Mouse (Mus musculus): ENCODE data around the gene Rbpms2.
A peak's percentile ranks its signal among the peaks of the same experiment; 100 is the strongest.
"Not testable (repeated sequence)": the region's sequence is repeated elsewhere in the genome, so short reads cannot be mapped to it uniquely, and the experiment has no call there.

The Rbpms2 gene

DNA sequence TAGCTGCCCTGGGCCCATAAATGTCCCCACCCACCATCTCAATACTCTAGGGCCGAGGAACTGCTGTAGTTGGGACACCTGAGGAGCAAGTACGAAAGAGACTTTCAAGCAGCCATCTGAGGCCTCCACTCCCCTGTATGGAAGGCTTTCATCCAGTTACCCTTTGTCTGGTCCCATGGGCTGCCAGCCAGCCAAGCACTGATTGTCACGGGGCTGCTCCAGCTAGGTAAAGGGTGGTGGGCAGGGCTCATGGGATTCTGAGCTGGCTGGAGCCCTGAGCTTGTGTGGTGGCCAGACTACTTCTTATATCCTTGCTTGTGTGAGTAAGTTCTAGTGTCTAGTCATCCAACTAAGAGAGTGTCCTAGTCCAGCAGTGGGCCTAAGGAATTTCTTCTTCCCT lies 27.8 kb downstream of the Rbpms2 start:
- DNase-seq (ENCODE audit: low spot score) = peak; percentile 58

DNA sequence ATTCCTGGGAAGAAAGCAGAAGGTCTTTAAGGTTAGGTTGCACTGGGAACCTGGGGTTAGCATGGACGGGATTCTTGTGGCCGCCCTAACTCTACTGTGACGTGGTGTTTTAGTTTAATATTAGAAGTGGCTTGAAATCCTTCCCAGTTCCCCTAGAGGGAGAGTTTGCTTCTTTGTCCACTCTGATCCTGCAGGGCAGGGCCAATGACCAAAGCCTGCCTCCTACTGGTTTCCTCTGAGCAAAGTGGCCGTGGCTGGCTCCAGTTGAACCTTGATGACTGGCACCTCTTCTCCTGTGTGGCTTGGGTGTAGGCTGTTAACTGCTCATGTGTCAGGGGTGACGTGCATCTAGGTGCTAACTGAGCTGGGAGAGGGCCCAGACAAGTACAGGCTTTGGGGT lies 31.6 kb downstream of the Rbpms2 start:
- peak; percentile 52 for DNase-seq (ENCODE audit: low spot score)

DNA sequence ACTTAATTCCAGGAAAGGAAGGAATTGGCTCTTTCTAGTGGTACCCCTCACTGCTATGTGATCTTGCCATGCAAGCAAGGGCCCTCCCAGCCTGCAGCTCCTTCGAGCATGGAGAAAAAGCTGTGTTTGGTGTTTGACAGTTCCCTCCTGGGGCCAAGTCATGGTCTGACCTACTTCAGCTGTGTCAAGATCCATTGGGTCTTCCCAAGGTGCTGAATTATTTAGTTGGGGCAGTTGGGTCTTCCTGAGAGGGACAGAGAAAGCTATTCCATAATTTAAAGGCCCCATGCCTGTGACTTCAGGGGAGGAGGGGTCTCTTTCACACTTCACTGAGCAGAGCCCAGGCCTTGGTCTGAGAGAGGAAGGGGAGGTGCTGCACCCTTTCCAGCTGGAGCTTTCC lies 32.0 kb downstream of the Rbpms2 start:
- no peak for DNase-seq (ENCODE audit: low spot score)

DNA sequence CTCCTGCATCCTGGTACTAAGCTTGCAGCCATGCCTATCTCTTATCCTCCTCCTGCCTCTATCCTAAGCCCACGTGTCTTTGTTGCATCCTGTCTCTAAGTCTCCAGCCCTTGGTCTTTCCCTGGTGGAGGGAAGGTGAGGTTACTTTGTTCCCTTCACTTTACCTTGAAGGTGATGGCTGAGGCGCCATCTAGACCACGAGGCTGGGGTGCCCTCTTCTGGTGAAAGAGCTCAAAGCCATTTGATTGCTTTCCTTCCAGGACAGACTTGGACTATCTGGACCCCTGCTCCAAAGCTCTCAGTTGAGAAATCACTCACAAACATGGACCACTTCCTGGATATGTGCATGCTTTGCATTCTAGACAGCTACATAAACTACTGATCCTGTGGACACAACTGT lies 34.7 kb downstream of the Rbpms2 start:
- peak; percentile 54 for DNase-seq (ENCODE audit: low spot score)

DNA sequence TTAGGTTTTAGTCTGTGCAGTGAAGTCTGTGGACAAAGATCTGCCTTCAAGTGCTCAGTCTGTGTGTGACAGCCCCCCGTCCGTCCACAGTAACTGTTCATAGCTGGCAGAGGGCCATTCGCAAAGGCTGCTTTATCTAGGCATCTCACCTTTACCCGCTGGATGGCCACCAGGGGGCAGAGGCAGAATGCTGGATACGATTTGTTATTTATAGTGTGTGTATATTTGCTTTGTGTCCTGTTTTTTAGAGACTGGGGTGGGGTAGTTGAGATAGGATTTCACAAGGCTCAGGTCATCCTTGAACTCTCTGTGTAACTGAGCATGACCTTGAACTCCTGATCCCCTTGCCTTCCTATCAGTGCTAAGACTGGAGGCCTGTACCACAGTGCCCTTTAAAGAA lies 36.6 kb downstream of the Rbpms2 start:
- peak; percentile 75 for DNase-seq (ENCODE audit: low spot score)

DNA sequence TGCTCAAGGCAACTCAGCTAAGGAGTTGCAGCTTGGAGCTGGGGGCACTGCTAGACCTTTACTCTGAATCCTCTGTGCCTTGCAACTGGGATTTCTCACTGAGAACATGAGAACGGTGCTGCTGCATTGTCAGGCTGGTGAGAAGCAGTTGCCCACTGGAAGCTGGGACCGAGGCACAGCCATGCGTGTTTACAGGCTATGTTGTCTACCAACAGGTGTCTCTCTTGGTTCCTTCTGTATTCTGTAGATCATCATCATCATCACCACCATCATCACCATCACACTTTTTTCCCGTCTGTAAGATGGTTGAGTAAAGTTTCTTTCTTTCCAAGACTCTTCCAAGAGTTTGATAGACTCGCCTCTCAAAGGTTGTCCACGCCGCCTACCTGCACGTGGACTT lies 38.3 kb downstream of the Rbpms2 start, which contains the start of gene Oaz2:
Oaz2 (plus strand) TSS at position 301 of the 400 bp plus-strand sequence.
- no peak for DNase-seq (ENCODE audit: low spot score)

DNA sequence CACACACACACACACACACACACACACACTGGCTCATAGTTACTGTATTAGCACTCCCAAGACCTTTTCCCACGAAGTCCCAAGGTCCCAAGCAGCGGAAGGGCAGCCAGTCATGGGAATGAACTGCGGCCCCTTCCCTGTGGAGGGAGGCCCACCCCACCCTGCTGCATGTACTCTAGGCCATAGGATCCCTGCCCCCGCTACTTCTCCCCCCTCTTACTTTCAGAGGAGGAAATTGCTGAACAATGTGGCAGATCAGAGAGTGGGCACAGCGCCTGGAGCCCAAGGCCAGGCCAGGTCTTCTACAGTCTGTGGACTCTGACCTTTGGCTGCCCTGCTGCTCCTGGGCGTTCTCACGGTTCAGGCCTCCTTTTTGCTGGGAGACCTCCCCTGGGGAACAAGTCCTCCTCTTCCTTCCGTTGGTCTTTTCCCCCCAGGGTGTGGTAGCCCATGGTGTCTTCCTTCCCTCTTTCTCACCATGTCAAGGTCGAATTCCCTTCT lies 42.0 kb downstream of the Rbpms2 start:
- no peak for DNase-seq (ENCODE audit: low spot score)

DNA sequence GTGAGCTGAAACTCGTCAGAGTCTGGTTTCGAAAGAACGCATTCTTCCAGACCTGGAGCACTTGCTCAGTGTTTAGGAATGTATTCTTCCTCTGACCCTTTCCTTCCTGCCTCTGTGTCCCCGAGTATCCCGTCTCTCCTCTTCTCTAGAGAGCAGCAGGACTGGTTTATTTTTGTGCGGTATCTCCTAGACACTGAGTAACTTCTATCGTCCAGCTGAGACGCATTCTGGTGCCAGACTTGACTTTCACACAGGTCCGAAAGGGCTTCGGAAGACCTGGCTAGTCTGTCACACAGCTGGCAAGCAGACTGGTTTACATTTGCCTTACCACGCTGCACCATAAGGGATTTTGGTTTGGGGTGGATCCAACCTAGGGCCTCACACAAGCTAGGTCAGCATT lies 43.5 kb downstream of the Rbpms2 start:
- peak; percentile 60 for DNase-seq (ENCODE audit: low spot score)

DNA sequence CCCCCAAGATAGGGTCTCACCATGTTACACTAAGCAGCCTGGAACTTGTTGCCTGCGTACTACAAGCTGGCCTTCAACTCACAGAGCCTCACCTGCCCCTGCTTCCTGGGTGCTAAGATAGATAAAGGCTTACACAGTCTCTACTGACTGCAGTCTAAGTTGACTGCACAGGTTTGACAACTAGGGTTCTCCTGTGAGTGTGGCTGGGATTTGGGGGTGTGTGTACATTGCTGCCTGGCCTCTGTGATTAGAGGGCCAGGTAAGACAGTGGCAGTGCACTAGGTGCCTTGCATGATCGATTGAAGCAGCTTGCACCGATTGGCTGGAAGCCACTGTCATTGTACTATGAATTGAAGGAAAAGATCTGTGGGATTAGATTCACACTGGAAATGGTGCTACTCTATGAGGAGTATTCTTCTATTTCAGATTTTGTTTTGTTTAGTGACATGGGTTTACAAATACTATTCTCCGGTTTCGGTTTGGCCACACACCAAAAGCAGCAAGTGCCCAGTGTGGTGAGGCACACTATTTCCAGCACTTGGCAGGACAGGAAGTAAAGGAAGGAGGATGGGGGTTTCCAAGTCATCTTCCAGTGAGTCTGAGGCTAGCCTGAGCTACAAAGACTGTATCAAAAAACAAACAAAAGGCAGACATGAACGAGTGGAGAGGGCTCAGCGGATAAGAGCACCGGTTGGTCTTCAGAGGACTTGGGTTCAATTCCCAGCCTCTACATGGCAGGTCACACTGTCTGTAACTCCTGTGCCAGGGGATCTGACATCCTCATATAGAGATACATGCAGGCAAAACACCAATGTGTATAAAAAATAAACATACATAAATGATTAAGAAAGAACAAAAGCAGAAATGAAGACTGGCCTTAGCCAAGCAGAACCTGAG lies 46.3 kb downstream of the Rbpms2 start:
- DNase-seq (ENCODE audit: low spot score) = peak; percentile 76

DNA sequence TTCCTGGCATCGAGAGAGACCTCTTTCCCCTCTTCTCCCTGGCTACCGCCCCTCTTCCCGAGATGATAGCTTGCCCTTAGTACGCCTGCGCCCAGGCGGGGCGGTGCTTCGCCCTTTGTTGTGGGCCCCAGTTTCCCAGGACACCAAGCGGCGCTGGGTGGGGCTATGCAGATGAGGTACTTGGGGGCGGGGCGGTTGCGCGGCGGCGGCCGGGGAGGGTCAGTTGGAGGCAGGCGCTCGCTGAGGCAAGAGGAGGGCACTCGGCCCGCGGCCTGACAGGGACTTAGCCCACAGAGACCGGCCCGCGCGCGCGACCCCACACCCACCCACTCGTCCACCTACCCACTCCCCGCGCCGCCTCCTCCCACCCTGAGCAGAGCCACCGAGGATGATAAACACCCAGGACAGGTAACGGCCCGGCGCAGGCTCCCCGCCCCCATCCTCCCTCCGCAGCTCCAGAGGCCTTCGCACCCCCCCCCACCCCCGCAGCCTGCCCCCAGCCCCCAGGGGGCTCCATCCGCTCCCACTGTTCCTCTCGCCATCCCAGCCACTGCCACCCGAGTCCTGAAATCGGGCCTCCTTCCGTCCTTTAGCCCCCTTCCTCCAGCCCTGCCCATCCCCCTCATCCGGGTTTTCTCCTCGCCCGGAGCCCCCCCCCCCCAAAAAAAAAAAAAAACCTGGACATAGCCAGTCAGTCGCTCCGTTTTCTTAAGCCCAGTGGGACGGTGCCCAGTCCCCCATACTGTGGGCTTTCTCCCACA lies 47.1 kb downstream of the Rbpms2 start:
- DNase-seq (ENCODE audit: low spot score) = peak; percentile 93

DNA sequence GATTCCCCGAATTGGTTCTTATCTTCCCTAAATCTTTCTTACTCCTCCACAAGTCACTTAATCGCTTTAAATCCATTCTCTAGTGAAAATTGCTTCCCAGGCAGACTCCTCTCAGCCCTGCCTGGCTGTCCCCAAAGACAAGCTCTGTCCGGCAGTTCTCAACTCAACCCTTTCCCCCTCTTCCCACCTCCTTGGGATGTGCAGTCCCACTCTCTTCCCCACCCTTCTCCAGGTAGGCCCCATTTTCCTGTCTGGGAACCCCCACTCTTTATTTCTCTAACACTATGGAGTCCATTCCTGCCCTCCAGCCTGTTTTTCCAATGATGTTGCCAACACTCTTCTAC lies 47.6 kb downstream of the Rbpms2 start:
- no peak for DNase-seq (ENCODE audit: low spot score)

DNA sequence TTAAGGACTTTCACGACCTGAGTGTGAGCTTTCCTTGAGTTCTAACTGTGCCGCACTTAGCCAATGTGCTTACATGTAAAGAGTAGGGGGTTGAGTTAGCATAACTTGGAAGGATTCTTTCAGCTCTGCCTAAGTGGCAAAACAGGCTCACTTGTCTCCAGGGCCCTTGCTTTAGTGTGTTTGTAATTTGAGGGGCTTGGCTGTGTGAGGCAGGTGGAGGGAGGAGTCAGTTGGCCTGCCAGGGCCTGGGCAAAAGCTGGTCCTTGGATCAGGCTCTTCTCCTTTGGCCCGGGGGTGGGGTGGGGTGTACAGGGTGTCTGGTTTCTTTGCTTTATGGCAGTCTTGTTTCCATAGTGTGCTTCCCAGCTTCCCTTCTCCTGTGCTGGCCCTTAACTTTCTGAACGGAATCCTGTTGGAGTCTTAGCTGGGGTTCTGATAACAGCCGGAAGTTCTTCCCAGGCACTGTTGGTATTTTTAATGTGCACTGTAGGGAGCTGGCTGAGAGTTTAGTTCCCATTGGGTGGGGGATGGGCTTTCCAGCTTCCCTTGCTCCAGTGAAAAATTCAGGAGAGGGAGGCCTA lies 49.8 kb downstream of the Rbpms2 start:
- DNase-seq (ENCODE audit: low spot score) = peak; percentile 61

DNA sequence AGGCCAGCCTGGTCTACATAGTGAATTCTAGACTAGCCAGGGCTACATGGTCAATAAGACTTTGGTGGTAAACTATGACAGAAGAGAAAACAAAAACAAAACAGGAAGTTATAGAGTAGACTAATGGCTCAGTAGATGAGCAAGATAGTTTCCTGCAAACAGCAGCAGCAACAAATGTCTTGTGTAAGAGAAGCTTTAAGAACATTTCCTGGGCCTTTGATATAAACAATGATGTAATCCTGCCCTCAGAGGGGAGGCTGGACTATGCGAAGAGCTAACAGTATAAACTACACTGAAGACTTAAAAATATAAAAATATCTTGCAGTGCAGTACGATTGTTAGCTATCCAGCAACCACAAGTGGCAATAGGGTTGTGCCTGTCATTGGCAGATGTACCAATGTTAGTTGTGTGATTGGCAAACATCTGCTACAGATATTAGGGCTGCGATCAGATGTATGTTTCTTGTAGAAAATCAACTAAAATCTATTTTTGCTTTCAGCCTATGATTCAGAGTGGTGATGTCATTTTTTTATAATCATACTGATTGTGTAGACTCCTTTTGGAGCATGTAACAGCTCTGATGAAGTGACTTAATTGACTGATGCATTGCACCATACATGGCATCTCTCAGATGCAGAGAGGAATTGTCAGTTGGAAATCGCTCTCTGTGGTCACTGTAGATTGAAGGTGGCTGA lies 51.6 kb downstream of the Rbpms2 start:
- DNase-seq (ENCODE audit: low spot score) = no peak

DNA sequence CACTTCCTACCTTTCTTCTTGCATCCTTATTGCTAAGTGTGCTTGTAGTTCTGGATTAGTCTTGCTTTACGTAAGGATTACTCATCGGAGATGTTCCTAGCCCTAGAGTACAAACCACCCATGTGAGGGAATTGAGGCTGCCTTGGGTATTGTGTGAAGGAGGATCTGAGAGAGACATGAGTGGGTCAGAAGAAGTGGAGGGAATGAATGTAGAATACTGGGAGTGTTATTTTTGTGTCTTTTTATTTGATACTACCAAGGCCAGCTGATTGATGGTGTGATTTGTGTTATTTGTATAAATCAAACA lies 52.1 kb downstream of the Rbpms2 start:
- no peak for DNase-seq (ENCODE audit: low spot score)

DNA sequence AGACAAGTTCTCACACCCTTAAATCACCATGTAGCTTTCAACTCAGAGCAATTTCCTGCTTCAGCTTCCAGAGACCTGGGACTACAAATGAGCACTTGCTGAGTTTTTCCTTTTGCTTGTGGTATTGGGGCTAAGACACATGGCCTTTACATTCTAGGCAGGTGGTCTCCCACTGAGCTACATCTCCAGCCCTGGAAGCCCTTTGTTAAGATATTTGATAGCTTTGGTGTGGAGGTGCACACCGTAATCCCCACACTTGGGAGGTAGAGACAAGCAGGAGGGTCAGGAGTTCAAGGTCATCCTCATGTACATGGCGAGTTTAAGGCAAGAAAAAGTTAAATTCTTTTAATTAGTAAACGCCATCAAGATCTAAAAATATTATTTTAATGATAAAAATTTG lies 52.7 kb downstream of the Rbpms2 start:
- no peak for DNase-seq (ENCODE audit: low spot score)

DNA sequence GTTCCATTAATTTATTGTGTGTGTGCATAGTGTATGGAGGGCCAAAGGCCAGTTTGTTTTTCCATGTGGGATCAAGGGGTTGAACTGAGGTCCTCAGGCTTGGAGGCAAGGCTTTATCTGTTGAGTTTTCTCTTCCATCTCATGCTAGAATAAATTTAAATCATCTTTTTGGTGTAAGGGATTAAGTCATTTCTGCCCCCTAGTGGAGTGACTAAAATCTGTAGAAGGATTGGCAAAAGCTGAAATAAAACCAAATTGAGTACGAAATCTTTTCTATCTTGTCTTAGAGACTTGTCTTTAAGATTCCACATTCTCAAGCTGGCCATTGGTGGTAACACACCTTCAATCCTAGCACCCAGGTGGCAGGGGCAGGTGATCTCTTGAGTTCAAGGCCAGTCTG lies 53.5 kb downstream of the Rbpms2 start:
- DNase-seq (ENCODE audit: low spot score) = peak; percentile 59

DNA sequence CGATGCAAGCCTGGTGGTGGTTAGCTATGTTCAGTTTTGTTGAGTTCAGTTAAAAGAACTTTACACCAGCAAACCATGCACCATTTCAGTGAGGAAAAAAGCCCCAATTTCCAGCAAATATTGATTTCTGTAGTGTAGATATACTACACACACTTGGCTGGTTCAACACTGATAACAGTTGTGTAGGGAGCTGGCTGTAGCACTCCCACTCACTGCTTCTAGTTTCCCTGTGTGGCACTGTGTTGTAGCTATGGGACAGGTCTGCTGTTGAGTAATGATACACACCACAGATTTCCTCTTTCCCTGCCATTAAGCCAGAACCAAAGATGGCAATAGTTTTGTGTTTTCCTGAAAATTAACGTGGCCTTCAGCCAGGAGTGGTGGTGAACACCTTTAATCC lies 55.3 kb downstream of the Rbpms2 start:
- DNase-seq (ENCODE audit: low spot score) = no peak

DNA sequence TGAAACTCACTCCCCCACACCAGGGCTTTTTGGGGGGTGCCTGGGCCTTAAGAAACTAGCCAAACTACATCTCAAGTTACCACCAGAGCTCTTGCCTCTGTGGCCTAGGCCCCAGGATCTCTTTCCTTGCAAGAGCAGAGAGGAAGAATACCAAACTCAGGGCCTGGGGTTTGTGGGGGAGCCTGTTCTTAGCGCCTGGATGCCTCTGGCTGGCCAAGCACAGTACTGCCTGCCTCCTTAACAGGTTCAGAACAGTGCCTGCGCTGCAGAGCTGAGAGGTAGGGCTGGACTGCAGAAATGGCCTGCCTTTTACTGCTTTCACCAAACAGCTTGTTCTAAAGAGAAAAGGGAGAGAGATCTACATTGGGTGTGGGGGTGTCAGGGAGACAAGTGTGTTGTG lies 60.4 kb downstream of the Rbpms2 start:
- DNase-seq (ENCODE audit: low spot score) = not testable (repeated sequence)

DNA sequence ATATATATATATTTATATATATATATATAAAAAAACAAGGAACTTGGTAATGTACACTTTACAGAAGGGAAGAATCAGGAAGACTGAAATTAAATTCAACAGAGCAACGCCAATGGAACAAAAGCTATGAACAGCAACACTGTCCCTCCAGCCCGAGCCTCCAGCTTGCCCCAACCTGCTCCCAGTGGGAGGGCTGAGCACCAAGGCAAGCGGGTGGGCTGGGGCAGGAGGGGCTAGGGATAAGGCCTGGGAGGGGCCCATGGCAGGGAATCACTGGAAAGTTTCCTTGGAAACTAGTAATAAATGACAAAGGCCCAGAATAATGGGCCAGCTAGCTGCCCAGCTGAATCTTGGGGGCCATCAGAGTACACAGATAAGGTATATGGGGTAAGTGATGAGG lies 63.0 kb downstream of the Rbpms2 start:
- DNase-seq (ENCODE audit: low spot score) = no peak

DNA sequence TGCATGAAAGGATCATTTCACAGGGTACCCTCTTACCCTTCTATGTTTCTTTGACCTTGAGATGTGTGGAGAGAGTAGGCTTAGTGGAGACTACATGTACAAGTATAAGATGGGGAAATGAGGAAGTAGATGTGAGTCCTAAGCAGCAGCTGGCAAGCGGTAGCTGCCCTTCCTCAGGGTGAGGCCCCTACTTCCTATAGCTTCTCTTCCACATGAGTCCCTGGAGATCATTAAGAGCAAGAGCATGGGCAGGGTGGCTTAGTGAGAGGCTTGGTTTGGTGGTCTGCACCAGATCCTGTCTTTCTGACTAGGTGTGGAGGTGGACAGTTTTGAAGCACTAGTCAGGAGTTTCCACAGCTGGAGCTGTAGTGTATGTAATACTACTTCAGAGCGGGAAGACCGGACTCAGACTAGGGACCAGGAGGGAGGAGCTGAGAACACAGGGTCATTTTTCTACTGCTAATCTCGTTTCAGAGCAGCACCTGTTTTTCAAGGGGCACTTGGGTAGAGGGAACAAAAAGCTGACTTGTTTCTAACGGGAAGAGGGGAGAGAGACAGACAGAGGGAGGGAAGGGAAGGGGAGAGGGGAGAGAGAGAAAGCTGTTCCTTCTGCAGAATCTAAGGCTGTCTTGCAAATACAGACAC lies 63.6 kb downstream of the Rbpms2 start:
- no peak for DNase-seq (ENCODE audit: low spot score)

DNA sequence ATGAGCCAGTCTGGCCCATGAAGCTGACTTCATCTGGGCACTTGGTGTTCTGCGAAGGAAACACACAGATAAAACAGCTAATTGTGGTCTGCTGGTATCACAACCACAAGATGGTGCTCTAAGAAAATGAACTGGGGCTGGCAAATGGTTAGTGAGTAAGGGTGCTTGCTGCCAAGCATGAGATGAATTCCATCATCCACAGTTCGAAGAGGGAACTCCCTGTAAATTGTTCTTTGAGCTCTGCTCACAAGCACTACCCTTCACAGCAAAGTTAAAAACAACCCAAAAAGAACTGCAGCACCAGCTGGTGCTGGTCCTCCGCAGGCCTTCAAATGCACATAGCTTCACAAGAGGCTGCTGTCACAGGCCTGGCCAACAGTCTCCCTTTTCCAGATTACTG lies 66.2 kb downstream of the Rbpms2 start:
- peak; percentile 81 for DNase-seq (ENCODE audit: low spot score)

DNA sequence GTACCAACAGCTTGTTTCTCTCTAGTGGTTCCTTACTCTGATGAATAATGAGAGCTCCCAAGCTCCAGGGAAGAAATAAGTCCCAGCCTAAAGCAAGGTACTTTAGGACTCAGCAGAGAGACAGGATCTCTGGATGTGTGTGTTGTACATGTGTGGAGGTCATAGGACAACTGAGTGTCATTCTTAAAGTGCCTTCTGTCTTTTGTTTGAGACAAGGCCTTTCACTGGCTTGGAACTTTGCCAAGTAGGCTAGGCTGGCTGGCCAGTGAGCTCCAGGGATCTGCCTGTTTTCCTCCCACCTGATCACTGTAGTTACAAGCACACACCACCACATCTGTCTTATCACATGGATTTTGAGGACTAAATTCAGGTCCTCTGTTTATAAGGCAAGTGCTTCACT lies 66.9 kb downstream of the Rbpms2 start:
- DNase-seq (ENCODE audit: low spot score) = peak; percentile 76
